Mouse (Mus musculus): ENCODE measurements around the gene Ctnna2.

Gene Ctnna2

GRCm38 (mm10) chr6:77979241-77979961, at the start of gene Ctnna2:
TSS of gene Ctnna2 (minus strand) at chr6:77979699.
- DNase-seq = no peak

DNA sequence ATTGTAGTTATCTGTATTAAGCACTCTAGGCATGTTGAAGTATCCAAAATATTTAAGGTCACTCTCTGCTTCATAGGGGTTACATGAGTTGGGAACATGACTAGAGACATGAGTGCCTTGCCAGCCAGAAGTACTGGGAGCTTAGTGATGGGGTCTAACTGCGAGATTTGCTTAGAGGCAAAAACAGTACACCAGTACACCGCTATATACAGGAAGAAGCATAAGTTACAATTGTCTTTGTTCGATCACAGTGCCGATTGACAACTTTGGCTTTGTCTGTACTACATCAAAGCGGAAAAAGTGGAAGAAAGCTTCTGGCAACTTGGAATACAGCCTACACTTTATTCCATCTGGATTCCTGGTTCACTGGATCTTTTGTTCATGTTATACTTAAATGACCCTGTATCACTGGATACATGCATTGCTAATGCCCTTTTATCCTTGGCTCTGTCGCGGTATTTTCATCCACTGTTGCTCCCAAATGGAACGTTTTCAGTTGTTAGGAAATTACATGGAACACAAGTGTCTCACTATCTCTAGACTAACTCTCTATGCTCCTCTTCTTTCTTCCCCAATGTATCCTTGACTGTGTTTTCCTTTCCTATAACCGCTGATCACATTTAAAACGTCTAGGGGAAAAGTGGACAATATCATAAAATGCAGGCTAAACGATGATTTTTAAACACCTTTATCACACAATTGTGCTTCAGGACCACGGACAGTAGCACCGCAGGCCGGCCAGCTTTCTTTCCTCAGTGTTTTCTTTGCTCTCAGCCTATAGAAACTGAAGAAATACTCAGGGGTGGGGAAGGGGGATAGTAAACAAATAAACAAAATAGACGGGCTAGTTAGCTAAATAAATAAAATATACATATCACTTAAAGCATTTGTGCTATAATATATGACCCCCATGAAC, 896 bp upstream of the Ctnna2 start:
- DNase-seq = no peak

GRCm38 (mm10) chr6:77978476-77979240, 841 bp downstream of the Ctnna2 start:
- no peak for DNase-seq

- DNase-seq = no peak
These were observed 8.8 kb downstream of the Ctnna2 start for GRCm38 (mm10) chr6:77970545-77971242.

- DNase-seq = no peak
These were observed 9.7 kb downstream of the Ctnna2 start for GRCm38 (mm10) chr6:77969774-77970173.

GRCm38 (mm10) chr6:77962011-77962410, 17.5 kb downstream of the Ctnna2 start:
- DNase-seq = no peak

GRCm38 (mm10) chr6:77951276-77951675, 28.2 kb downstream of the Ctnna2 start:
- DNase-seq = no peak

DNA sequence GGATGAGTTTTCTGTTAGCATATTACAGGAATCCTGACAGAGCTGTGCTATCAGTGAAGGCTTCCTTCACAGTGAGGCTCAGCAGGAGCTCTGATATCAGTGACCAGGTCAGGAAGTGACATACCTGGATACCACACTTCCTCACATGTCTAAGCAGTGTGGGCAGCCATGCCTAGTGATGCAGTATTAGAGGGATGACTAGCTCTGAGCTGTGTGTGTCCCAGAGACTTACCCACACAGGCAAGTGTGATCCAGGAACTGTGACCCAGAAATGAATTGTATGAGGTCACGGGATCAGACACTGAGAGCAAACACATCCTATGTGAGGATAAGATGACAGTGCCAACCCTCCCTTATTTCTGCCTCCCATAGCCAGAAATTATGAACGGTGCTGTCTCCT, 28.8 kb downstream of the Ctnna2 start:
- DNase-seq = no peak

DNA sequence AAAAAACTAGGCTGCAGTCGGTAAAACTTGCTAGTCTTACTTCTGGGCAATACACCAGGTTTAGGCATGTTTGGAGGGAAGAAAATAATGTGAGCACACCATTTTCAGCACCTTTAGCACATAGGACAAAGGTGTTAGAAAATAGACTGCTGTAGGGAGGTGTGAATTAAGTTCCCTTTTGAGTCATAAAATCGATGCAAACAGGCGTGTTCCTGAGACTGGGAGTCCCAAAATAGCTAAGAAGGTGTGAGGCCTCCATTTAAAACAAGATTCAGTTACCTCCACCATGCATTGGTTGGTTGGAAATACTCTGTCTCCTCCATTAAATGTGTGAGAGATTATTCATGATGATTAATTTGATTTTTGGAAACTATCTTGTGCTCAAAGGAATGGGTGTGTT, 50.1 kb downstream of the Ctnna2 start:
- no peak for DNase-seq

DNA sequence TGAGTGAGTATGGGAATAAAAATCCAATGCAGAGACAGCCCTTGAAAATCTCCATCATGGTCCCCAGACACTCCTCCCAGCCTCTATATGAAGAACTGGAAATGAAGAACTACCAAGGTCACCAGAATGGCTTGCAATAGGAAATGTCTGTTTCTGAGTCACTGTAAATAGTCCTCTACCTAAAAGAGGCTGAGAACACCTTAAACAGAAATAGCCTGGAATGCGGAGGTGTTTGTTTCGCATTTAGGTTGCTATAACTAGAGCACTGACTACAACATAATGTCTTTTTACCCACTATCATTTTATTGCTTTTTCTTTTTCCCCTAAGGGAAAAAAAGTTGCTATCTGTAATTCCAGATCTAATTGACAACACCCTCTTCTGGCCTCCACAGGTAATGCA, 106.3 kb downstream of the Ctnna2 start:
- no peak for DNase-seq

DNA sequence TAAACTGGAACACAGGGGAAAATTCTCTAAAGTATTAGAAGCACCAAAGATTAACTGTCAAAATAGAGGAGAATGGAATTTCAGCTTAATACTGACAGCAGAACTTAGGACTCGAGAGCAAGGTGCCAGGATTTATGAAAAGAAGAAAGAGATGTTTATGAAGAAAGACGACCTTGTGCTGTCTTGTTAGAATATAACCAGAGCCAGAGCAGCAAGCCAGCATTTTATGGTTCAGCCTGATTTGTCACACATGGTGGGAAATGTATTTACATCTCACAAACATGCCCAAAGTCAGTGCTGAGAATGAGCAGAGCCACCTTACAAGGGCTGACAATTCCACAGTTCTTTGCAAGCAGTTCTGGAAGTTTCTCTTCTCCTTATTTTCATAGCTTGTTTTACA, 110.2 kb downstream of the Ctnna2 start:
- no peak for DNase-seq

- DNase-seq = no peak
These were observed 111.4 kb downstream of the Ctnna2 start for GRCm38 (mm10) chr6:77868119-77868518.

DNA sequence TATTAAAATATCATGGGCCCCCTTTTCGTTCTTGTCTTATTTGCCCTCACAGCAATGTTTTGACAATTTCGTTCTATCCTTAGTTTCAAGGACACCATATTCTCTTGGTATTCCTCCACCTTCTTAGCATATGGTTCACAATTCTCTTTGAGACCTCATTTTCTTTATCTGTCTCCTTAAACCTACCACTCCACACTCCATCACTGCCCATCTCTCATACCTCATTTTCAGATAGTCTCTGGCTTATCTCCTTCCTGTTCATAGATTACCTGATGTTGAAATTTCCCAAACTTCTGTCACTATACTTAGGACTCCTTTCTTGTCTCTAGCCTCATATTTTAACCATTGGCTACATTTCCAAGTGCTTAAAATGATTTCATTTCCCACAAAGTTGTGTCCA, 116.1 kb downstream of the Ctnna2 start:
- no peak for DNase-seq

- DNase-seq = no peak
These were observed 116.7 kb downstream of the Ctnna2 start for GRCm38 (mm10) chr6:77862781-77863180.

DNA sequence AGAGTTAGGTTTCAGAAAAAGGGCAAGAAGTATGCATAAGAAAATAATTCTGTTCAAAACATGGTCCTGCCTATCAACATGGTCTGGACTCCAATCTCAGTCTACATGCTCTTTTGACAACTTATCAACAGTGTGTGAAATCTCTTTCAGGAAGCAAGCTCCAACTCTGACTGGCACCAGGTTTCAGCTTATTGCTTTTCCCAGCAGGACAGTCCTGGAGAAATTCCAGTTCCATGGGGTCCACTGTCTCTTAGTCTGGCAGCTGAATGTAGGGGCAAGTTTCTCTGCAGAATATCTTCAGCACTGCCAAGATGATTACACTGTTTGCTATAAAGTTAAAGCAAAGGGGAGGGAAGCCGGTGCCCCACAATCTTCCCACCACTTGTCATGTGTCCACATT, 130.1 kb downstream of the Ctnna2 start:
- no peak for DNase-seq

DNA sequence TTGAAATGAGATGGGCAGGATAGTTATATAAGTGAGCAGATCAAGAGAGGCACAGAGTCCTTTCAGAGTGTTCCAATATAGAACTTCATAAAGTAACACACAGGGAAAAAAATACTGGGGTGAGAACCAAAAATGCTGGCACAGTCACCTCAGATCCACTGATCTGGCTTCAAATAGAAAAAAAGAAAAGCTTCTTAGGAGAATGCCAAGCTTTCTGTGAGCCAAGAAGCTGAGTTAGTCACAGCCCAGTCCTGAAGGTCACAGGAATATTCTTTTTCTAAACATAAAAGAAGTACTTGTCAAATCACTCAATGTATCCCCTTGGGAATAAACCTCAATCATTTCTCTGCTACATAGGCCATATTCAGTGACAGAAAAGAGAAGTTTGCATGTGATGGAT, 130.7 kb downstream of the Ctnna2 start:
- no peak for DNase-seq

DNA sequence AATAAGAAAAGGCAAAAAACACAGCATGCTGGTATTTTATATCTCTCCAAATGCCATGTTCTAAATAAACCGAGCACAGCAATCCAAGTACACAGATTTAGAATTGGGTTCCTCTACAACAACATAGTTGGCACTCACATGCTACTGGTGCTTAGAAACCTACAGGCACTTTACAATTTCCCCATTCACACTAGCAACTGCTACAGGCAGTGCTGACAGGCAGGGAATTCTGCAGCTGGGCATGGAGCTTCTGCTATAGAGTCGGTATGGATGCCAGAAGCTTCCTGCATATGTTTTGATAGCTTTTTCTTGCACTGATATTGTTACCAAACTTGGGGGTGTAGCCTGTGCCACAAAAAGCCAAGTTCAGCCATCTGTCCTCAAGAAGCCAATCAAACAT, 131.8 kb downstream of the Ctnna2 start:
- DNase-seq = no peak

GRCm38 (mm10) chr6:77839076-77839475, 140.4 kb downstream of the Ctnna2 start:
- DNase-seq = no peak

GRCm38 (mm10) chr6:77838653-77839052, 140.8 kb downstream of the Ctnna2 start:
- DNase-seq = no peak

- DNase-seq = no peak
These were observed 142.0 kb downstream of the Ctnna2 start for GRCm38 (mm10) chr6:77837543-77837942.

DNA sequence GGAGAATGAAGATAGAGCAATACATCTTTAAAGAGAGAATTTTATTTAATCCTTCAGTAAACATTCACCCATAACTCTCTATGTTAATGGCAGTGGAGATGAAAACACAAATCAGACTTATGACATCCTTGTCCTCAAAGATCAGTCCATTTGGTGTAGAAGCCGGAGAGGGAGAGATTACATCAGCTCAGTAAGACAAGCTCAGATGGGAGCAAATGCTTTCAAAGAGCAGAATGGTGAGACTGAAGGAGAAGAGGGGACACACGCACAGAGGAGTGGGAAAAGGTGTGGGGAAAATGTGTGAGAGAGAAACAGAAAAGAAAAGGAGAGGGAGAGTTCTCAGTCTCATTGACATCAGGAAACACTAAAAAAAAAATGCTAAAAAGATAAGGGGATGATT, 144.8 kb downstream of the Ctnna2 start:
- DNase-seq = no peak

- DNase-seq = no peak
These were observed 152.0 kb downstream of the Ctnna2 start for GRCm38 (mm10) chr6:77827526-77827925.

GRCm38 (mm10) chr6:77817116-77817515, 162.4 kb downstream of the Ctnna2 start:
- no peak for DNase-seq

All from spleen, adult 18-20 months (tissue).